Mouse (Mus musculus) common myeloid progenitor, adult 5-6 weeks (primary cell): Measurements from ENCODE around the gene Dcxr. TPM values are rescaled to one million over a fixed set of nuclear protein-coding genes. Genes with fewer than 3 reads are reported as not detected.

Experiments
- ATAC-seq: replicated peaks from 2 replicates; pipeline ENCODE4 v1.8.0; 2016; ENCODE audit warnings: low read depth, mild to moderate bottlenecking, moderate TSS enrichment, inconsistent platforms; ENCODE audit not compliant: poor library complexity, severe bottlenecking
- total RNA-seq: library from RNA; stranded (forward); fragments of 200-1000, 187-1606 nt; gene quantifications from 2 replicates; pipeline ENCODE4 v1.2.3, GENCODE M21; 2017

The Dcxr gene
- total RNA-seq, 1 experiment from 2014 or later: 9.5 TPM

GRCm38 (mm10) chr11:120712771-120713568 is 14.1 kb downstream of the Dcxr start:
- ATAC-seq: peak; percentile 16

DNA sequence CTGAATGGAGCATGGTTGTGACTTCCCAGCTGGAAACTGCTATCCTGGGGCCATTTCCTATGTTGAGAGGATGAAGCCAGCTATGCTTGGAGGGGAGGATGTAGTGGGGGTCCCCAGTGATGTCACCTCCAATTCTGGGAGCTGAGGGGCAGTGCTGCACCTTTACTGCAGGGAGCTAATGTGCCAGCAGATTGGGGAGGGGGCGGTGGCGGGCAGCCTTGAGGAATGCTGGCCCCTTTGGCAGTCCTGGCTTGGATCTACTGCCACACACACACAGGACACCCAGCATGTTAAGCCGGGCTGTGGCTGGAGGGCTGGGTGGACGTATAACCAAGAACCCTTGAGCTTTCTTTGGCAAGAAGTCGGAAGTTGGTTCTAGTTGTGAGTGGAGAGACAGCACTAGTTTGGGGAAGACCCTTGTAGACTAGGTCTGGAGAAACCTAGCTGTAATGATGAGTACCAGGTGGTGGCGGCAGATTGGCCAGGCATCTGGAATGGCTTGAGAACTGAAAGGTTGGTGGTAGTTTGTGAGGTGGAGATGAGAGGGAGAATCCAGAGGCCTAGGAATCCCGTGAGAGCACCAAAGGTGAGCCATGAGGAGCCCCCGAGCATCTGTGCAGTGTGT is 15.0 kb downstream of the Dcxr start:
- ATAC-seq: no peak

DNA sequence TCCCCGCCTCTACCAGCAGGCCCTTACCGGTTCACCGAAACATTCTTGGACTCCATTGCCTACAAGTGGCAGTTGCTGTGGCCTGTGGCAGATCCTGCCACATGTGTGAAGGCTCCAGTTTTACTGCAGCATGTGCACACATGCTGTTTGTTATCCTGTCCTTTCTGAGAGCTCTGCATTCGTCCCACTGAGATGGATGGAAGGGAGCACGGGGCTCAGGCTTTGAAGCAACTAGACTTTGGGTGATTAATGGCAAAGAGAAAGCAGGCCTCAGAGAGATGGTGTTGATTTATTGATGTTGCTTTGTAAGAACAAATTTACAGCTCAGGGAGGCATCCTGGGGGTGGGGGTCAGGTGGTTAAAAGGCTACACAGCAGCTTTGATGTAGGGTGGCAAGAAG is 16.4 kb downstream of the Dcxr start:
- ATAC-seq: no peak

DNA sequence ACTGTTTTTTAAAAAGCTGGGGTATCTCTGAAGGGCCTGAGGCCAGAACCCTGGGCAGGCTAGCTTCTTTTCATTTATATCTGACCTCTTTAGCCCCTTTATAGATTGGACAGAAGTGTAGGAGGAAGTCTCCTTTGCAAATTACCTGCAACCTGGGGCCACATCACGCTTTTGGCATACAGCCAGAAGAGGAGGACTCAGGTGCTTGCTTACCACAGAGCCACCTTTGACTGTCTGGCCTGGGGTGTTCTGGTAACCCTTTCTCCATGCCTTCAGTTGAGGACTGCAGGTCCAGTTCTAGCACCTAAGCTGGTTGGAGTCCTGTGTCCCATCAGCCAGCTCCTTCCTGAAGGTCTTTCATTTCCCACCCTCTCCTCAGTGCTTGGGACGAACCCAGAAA is 17.5 kb downstream of the Dcxr start:
- no peak for ATAC-seq

- ATAC-seq: no peak
Observed at GRCm38 (mm10) chr11:120707969-120708368, 19.1 kb downstream of the Dcxr start.

GRCm38 (mm10) chr11:120707225-120707624 is 19.9 kb downstream of the Dcxr start:
- ATAC-seq: no peak

DNA sequence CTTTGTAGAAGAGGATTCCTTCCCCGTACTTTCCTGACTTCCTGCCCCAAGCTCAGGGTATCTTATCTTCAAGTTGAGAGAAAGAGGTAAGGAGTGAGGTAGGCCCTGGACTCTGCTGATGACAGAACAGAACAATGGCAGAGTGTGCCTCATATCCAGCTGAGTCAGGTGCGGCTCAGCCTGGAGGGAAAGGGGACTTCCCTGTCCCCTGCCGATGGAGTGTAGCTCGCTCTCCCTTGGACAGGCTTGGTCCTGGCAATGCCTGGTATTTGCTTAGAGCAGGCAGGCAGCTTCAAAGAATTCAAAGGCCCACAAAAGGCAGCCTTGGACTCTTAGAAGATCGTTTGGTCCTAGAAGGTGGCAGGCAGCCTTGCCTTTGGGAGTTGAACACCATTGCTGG is 21.0 kb downstream of the Dcxr start:
- no peak for ATAC-seq

DNA sequence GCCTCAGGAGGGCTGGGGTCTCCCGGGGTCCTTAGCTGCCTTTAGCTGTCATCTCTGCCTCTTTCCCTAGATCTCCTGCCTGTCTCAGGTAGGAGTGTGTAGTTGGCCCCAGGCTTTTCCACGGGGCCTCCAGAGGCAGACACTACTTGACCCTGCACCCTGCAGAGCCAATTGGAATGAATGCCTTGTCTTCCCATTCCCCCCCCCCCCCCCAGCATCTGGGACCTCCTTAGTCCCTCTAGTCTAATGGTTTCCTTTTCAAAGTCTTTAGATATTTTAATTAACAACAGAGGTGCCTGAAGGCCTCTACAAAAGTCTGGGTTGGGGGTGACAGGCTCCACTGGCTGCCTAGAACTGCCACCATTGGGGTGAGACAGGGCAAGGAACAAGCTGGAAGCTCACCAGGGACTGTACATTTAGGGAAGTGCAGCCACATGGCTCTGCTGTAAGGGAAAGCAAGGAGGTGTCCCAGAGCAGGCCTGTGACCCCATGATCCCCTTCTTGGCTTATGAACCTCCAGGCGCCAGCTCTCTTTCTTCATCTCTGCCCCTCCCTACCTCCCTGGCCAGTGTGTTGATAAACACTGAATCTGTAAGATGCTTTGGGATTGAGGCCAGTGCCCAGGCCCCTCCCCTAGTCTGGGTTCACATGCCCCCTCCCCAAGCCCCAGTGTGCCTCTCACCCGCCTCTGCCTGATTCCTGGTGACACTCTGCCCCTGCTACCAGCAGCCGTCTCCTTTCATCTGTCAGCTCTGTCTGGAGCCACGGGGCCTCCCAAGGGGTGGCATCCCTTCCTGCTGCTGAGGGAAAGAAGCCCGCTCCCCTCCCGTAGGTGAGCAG is 22.4 kb downstream of the Dcxr start:
- no peak for ATAC-seq

DNA sequence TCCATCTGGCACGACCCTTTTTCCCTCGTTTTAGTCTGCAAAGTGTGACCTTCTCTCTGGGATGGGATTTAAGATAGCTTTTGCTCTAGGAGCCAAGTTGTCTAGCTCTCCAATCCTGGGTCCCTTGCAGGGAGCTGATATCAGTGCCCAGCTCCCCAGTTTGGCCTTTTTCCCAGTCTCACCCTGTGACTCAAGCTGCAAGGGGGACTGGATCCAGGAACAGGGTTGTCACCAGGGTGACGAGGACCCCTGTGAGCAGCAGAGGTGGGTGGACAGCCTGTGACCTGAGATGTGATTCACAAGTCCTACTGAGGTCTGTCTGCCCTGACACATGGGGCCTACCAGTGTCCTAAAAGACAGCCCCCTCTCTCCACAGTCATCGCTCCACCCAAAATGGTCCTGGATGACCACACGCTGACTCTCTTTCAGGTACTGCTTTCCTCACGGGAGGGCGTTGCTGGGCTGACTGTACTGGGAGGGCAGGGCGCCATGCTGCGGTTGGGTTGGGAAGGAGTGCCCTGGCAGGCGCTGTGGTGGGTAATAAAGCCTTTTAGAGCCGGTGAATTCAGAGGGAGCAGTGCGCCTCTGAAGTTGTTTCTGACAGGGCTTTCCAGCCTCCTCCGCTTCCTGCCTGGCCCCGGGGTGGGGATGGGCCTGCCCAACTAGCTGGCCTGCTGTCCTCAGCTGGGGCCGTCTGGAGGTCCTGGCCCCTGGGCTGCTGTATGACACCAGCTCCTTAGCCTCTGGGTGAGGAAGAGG is 23.2 kb downstream of the Dcxr start:
- ATAC-seq: no peak

- no peak for ATAC-seq
Observed at GRCm38 (mm10) chr11:120697741-120698140, 29.3 kb downstream of the Dcxr start.

DNA sequence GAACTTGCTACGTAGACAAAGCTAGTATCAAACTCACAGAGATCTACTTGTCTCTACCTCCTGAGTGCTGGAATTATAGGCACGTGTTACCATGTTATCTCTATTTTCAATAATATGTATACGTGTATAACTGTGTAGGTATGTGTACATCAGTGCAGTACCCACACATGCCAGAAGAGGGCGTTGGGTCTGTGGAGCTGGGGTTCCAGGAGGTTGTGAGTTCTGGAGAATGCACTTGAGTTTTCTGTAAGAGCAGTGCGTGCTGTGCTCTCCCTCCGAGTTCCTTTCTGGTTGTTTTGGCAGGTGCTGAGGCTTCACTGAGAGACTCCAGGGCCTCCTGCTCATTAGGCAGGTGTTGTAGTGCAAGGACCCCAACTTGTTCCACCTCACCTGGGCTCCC is 30.5 kb downstream of the Dcxr start:
- no peak for ATAC-seq

- ATAC-seq: no peak
Observed at GRCm38 (mm10) chr11:120695641-120696040, 31.4 kb downstream of the Dcxr start.

DNA sequence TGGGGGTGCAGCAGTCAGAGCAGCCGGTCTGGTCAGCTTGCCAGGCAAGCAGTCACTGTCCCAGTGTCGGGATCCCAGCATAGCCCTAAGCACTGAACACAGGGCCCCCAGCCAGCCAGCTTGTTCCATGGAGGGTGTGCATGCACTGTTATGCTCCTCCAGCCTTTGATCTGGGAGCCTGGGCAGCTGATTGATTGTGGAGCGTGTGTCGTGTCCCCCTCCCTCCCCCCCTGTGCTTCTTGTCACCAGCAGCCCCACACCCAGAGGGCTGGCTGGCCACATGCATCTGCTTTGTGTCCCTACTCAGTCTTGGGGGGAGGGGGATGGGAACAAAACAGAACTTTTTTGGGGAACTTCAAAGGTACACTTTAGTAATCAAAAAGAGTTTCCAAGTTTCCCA is 31.9 kb downstream of the Dcxr start:
- no peak for ATAC-seq

GRCm38 (mm10) chr11:120693461-120693860 is 33.6 kb downstream of the Dcxr start:
- ATAC-seq: no peak

GRCm38 (mm10) chr11:120692471-120693011 is 34.5 kb downstream of the Dcxr start:
- ATAC-seq: no peak

DNA sequence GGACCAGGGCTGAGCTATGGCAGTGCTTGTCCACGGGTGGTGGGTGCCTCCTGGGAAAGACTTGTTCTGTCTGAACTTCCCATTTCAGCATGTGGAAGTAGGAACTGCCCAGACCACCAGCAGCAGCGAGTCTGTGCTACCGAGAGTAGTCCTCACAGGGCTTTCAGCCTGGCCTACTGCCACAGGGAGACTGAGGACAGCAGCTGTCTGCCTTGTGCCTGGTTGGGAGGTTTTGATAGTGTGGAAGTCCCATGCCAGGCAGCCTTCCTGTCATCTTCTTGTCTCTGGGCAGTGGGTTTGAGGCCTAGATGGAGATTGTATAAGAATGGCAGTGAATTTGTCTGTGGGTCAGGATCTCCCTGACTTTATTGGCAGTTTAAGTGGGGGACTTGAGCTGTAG is 37.7 kb downstream of the Dcxr start:
- ATAC-seq: no peak

DNA sequence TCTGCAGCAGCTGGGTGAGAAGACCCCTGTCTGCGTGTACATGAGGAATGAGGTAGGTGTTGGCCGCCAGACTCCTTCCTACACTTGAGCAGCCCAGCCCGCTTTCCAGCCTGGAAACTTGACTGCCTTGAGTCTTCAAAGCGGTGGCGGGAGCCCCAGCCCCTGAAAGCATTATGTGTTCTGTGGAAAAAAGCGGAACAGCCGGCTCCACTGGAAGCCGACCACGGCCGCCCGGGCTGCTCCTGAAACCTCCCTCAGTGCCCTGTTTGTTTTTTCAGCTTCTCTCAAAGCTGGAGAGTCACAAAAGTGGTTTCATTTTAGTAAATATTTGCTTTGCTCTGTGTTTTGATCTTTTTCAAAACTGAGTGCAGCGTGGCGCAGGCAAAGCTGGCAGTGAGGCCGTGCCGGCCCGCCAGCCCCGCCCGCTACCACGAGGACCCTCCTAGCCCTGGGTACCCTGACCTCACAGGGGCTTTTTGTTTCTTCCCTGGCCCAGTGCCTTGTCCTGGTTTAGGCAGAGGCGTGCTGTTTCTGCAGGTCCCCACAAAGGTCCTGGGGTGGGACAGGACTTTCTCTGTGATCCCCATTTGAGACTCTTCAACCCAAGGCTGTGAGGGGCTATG is 40.3 kb downstream of the Dcxr start:
- no peak for ATAC-seq

GRCm38 (mm10) chr11:120684660-120685059 is 42.4 kb downstream of the Dcxr start:
- ATAC-seq: no peak

DNA sequence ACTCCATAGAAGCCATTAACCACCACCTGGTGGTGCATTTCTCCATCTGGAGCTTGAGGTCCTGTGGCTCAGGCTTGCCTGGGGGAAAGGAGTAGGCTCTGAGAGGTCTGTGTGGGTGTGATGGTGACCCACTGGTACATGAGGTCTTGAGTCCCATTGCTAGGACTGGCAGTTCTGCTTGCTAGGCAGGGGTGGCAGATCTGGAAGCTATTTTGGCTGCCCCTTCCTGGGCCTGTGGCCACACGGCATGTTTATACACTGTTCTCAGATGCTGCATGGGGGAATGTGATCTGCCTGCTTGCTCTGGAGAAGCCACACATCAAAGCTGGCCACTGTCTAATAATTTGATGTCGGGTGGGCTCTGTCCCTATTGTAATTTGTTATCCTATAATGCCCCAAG is 43.0 kb downstream of the Dcxr start:
- ATAC-seq: no peak

GRCm38 (mm10) chr11:120683536-120683935 is 43.5 kb downstream of the Dcxr start:
- ATAC-seq: no peak
